Mouse (Mus musculus) splenic B cell, adult 2 months (primary cell): ENCODE measurements around the gene Znhit2.

Experiments used
- DNase-seq: peaks from one replicate; pipeline ENCODE4 v3.0.0-alpha.2; 2011; ENCODE audit warnings: low read depth, low spot score
- H3K27me3 ChIP-seq: 2 replicates; pipeline ENCODE4 v1.6.1; 2012; ENCODE audit warnings: mild to moderate bottlenecking, low read length, moderate library complexity, mixed read lengths; ENCODE audit not compliant: control insufficient read depth, poor library complexity, insufficient read depth, severe bottlenecking
- H3K36me3 ChIP-seq: 2 replicates; pipeline ENCODE4 v1.6.1; 2012; ENCODE audit warnings: mild to moderate bottlenecking, low read length, moderate library complexity, mixed read lengths; ENCODE audit not compliant: control insufficient read depth, poor library complexity, insufficient read depth, severe bottlenecking

The Znhit2 gene

DNA sequence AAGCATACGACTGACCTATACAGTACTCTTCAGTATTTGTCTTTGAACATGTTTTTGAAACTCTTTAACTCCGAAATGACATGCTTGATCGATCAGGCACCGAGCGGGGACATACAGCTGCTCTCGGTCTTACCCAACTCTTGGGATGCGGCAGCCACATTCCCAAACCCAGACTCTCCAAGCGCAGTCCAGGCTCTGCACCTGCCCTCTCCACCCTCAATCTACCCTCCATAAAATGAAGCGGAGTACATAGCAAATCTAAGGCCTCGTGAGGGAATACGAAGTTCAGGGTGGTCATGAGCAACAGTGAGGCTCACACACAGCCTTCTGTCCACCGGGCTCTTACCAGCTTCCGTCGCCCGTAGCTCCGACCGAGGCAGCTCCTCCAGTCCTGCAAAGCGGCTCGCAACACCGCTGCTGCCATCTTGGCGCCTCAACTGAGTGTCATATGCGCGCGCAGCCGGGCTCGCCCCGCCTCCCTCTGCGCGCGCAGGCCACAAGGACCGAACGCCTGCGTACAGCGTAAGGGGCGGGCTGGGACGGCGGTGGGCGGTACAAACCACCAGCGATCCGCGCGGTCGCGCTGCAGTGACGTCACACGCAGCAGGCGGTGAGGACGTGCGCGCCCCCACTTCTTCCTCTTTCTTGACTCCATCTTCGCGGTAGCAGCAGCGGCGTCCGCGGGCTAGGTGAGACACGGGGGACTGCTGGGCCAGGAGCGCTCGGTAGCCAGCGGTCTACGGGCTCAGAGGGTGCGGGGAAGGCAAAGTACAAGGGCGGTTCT lies 3.5 kb upstream of the Znhit2 start, which contains the start of the genes Mrpl49 and Fau:
Mrpl49 (minus strand) TSS at position 473 of the 784 bp plus-strand sequence.
Fau (plus strand) TSS at position 532 of the 784 bp plus-strand sequence.
- H3K36me3 ChIP-seq = peaks cover 11% of the 10 kb centered on the region
- peak; percentile 99 for DNase-seq
- H3K27me3 ChIP-seq = no peaks in the 10 kb centered on the region

DNA sequence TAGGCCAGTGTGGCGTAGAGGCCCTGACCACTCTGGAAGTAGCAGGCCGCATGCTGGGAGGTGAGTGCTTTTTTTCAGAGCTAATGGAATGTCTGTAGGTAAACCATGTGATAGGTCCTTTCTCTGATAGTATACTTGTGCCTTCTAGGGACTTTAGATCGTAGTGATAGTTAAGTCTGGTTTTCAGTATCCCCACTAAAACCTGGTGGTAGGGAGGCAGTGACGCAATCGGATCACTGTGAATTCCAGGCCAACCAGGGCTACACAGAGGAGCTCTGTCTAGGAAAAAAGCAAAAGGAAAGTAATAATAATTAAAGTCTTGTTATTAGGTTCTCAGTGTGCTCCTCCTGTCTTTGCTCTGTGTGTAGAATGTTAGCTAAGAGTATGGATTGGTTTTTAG lies 2.5 kb upstream of the Znhit2 start:
- no peak for DNase-seq

DNA sequence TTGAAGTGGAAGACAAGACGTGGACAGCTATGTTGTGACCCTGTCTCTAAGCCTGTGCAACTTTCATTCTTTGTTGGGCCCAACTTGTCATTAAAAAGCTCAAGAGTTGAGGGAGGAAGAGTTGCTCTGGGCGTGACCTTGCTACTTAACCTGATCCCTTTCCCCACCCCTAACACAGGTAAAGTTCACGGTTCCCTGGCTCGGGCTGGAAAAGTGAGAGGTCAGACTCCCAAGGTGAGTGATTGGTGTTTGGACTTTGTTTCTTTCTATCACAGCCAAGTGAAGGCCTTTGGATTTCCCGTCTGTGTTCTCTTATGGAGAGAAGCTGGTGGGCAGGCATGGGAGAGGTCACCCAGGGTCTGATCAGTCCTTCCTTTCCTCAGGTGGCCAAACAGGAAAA lies 2.0 kb upstream of the Znhit2 start:
- peaks cover 5% of the 10 kb centered on the region for H3K36me3 ChIP-seq
- no peak for DNase-seq
- H3K27me3 ChIP-seq = no peaks in the 10 kb centered on the region

More for the DNA sequence above, 2.5 kb upstream of the Znhit2 start:
- H3K27me3 ChIP-seq = no peaks in the 10 kb centered on the region
- H3K36me3 ChIP-seq = peaks cover 5% of the 10 kb centered on the region

DNA sequence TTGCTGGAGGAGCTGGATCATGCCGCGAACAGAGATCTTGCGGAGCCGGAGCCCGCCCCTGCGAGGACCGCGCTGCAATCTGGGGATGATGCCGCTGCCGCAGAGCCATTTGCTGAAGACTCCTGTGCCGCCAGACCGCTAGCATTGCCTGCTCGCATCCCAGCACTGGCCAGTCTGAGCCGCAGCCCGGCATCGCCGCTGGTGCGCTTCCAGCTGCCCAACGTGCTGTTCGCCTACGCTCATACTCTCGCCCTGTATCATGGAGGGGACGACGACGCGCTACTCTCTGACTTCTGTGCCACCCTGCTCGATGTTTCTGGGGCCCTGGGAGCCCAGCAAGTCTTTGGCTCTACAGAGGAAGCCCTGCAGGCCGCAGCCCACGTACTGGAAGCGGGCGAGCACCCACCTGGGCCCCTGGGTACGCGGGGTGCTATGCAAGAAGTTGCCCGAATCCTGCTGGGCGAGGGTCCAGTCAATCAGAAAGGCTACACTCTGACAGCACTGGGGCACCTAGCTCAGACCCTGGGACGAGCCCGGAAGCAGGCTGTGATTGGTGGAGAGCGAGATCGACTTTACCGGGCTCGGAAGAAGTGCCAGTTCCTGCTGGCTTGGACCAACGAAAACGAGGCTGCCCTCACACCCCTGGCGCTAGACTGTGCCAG lies 780 bp downstream of the Znhit2 start:
- DNase-seq = peak; percentile 66

DNA sequence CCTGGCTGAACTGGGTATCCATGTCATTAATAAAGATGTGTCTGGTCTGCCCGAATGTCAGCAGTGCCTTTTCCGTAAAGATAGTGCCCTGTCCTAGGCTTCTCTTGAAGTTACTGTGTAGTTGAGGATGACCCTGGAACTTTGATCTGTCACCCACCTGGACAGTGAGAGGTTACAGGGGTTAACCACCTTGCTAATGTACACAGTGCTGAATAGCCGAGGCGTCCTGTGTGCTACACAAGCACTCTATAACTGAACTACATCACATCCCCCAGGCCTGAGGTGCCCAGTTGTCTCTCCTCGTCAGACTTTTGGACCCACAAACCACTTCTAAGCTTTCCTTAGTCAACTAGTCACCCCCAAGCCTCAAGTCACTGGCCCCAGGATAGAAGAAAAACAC lies 1.4 kb downstream of the Znhit2 start:
- H3K27me3 ChIP-seq = no peaks in the 10 kb centered on the region
- H3K36me3 ChIP-seq = peaks cover 3% of the 10 kb centered on the region
- DNase-seq = no peak

More for the DNA sequence above, 780 bp downstream of the Znhit2 start:
- H3K36me3 ChIP-seq = peaks cover 3% of the 10 kb centered on the region
- no peaks in the 10 kb centered on the region for H3K27me3 ChIP-seq

DNA sequence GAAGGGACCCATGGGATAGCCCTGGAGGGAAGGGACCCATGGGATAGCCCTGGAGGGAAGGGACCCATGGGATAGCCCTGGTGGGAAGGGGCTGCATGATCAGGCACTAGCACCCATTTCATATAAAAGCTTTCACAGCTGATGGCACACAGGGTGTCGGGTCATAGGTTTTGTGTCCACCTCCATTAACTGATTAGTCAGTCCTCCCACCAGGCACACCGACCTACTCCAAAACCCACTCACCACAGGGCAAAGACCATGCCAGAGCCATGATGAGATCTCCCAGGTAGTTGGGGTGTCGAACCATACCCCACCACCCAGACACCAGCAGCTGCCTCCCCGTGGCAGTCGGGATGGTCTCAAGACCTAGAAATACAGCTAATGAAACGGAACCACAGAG lies 2.1 kb downstream of the Znhit2 start:
- Histone ChIP-seq H3K27me3 (no peaks in the 10 kb centered on the region), H3K36me3 (peaks cover 3% of the 10 kb centered on the region)
- DNase-seq = no peak

DNA sequence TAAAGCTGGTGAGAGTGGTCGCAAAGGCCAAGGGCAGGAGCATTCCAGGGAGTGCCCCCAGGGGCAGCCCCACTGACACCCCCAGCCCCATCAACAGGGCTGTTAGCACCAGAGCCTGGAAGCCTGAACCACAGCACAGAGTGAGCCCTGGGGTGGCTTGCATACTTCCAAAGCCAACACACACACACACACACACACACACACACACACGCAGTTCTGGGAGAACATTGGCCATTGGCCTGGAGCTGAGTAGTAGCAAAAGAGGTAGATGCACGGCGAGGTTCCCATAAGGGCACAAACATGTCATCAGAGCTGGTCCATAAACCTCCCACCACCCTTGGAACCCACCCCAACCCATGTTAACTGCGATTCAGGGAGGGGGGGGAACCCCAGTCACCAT lies 5.6 kb downstream of the Znhit2 start:
- Histone ChIP-seq H3K36me3 (no peaks in the 10 kb centered on the region), H3K27me3 (no peaks in the 10 kb centered on the region)
- DNase-seq = no peak

DNA sequence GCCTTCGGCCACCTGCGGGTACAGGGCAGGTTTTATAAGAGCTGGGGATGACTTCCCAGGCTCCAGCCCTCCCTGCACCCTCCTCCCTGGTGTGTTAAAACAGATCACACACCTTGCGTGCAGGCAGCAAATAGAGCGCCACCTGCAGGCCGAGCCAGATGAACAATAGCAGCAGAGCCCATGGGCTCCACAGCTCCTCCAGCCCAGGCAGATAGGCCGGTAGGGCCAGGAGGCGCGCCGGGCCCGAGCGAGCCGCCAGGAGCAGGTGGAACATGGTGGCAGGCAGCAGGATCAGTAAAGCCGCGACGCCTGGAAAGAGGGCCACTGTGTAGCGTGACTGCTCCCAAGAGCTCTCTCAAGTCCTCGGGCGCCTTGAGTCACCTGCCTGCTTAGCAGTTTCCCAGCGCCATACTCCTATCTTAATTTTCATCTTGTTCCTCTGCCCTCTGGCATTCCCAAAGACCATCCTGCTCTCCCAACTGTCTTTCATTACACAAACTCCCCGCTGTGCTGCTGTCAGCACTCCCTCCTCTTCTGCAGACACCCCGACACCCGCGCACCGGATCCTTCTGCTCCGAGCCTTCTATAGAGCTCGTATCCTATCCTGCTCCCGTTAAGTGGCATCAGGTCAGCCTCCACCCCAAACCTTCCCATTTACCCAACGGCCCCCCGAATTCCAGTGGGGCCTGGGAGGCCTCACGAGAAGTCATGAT lies 6.2 kb downstream of the Znhit2 start:
- Histone ChIP-seq H3K36me3 (no peaks in the 10 kb centered on the region), H3K27me3 (no peaks in the 10 kb centered on the region)
- DNase-seq = peak; percentile 90

DNA sequence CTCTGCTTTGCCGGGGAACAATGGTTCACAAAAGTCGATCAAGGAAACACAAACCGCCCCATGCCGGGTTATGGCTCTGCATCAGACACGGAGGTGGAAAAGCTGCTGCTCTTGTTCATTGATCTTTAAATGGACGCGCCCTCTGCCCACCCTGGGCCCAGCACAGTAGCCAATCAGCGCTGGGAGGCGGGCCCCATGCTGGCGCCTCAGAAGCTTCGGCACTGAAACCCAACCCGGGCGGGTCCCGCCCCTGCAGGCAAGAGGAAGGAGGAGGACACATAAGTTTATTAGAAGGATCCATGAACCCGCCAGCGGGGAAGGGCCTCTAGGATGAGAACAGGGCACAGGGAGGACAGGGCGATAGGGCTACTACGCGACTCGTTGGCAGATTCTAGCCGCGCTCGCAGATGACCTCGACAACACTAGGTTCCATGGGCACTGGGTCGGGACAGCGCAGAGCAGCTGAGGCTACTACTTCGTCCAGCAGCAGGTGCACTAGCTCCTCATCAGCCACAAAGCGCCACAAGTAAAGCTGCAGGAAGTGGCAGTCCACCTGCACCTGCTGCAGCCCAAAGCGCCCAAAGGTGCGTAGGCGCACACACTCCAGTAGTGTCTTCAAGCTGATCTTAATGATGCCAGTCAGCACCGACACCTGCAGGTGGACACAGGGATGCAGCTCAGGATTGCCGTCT lies 6.9 kb downstream of the Znhit2 start, which contains the start of gene Tm7sf2:
Tm7sf2 (minus strand) TSS at position 650 of the 692 bp plus-strand sequence.
- H3K36me3 ChIP-seq = no peaks in the 10 kb centered on the region; the same call in 1 of the 2 replicates
- H3K27me3 ChIP-seq = no peaks in the 10 kb centered on the region
- peak; percentile 87 for DNase-seq

DNA sequence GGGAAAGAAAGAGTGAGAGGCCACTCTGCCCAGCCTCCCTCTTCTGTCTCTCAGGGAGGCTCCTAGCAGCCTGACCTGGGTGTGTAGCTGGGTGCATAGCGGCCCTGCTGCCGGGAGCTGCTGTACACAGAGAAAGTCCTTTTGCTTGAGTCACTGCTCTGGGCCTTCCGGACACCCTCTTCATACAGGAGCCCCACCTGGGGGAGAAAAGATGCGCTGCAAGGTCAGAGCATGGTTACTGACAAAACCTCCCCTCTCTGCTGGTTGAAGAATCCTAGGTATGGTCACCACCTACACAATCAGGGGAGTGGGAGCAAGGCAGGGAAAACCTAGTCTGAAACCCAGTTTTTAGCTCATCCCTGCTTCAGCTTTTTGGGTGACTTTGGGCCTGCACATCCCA lies 8.0 kb downstream of the Znhit2 start:
- Histone ChIP-seq H3K27me3 (no peaks in the 10 kb centered on the region), H3K36me3 (no peaks in the 10 kb centered on the region; the same call in 1 of the 2 replicates)
- DNase-seq = peak; percentile 38

DNA sequence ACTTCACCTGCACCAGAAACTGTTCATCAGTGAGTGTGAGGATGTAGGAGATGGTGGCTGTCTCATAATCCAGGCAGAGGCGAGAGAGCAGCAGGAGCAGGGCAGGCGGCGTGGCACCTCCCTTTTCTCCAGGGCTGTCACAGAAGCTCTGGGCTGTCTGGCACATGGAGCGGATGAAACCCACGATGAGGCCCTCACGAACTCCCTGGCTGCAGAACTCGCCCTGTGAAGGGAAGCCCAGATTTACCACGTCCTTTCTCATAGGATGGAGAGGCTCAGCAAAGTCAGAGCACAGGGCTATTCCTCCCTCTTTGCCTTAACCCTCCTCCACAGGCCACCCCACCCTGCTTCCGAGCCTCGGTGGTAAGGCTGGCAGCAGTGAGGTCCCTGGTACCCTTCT lies 8.9 kb downstream of the Znhit2 start:
- no peaks in the 10 kb centered on the region for H3K27me3 ChIP-seq
- no peaks in the 10 kb centered on the region; the same call in 1 of the 2 replicates for H3K36me3 ChIP-seq
- no peak for DNase-seq

DNA sequence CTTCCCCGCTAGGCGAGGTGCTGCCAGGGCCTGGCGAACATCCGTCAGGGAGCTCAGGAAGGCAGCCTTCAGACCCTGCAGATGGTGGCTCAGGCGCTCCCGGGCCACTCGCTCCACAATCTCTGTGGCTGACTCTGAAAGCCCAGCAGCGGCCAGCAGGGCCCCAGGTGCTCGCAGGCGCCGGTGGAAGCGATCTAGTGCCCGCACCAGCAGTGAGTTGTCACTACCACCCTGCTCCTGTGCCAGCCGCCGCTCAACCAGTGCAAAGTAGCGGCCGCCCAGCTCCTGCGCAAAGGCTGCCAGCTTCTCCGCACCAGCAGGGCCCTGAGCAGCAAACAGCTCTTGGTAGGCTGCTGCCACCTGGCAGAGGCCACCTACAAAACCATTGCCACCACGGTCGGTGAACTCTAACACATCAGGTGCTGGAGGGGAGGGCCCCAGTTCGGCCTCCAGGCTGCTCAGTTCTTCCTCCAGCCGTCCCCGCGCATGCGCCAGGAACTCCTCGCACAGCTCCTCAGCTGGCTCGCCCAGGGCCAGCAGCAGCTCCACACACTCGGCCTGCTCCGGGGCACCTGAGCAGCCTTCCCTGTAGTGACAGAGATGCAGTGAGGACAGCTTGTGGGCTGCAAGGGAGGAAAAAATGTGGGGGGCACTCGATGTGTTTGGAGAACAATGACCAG lies 9.7 kb downstream of the Znhit2 start:
- DNase-seq = peak; percentile 65
- Histone ChIP-seq H3K36me3 (no peaks in the 10 kb centered on the region; the same call in 1 of the 2 replicates), H3K27me3 (no peaks in the 10 kb centered on the region)

DNA sequence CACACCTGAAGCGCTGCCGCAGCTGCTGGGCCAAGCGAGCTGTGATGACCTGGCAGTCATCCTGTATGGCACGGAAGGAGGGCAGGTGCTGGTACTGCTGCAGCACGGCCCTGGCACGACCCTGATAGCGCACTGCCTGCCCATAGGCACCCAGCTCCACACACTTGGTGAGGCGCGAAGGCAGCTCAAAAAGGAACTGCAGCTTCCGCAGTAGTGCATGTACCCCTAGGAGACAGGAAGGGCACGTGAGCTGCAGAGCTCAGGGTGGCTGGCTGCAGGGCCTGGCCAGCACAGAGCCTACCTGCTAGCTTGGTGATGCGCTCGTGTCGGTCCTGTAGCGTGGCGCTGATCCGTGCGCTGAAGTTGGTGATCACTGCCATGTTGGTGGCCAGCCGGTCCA lies 10.3 kb downstream of the Znhit2 start:
- peak; percentile 43 for DNase-seq
- no peaks in the 10 kb centered on the region; the same call in 1 of the 2 replicates for H3K36me3 ChIP-seq
- no peaks in the 10 kb centered on the region for H3K27me3 ChIP-seq

DNA sequence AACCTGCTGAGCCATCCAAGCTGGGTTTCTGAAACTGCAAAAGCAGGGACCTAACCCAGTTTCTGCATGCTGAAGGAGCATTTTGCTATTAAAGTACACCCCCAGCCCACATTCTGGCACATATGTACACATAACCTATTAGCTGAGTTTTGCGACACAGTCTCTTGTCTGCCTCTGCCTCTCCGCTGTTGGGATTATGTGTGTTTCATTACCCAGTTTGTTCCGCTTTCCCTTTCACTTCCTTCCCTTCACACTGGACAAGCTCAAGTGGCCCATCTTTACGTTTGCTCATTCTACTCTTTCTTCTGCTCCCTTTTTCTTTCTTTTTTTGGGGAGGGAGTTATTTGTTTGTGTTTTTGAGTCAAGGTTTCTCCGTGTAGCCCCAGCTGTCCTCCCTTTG lies 12.9 kb downstream of the Znhit2 start:
- Histone ChIP-seq H3K36me3 (no peaks in the 10 kb centered on the region; the same call in 1 of the 2 replicates), H3K27me3 (no peaks in the 10 kb centered on the region)
- no peak for DNase-seq
